Comparison of ENCODE assay signal across 23 mouse cellular contexts in the genomic region with DNA sequence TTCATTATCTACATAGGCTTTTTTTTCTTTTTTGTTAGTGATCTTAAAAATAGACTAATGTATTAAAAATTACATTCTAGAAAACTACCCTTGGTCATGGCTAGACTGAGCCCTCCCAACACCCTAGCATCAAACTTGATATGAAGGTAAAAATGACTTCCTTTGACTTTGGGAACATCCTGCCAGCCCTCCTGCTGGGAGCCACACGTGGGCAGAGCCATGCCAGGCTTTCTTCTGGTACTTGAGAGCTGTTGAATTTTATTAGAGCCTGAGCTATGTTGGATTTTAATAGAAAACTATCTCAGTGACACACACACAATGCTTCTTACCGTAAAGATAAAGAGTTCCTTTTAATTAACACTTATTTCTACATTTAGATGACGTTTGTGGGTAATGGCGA. TPM values are rescaled to one million over a fixed set of nuclear protein-coding genes. Genes with fewer than 3 reads are reported as not detected.
A peak's percentile ranks its signal among the peaks of the same experiment; 100 is the strongest.
DNase-seq lines count a peak whose midpoint lies in the region; ATAC-seq and TF ChIP-seq lines count a peak whose summit lies in the region.
"Had no signal": no experiment of that assay in that cellular context is flagged by ENCODE, and none has a peak within 500 bp of the region (broad histone marks: within the 10 kb centered on the region; RNA-seq: fewer than 3 reads in every experiment).

No protein-coding gene starts in this region.

- no peaks in the 10 kb centered on the region for H3K27me3 ChIP-seq in intestine, postnatal 0 days (replicated peaks; ENCODE audit: control insufficient read depth, insufficient read depth, low read length)
- H3K27me3 ChIP-seq in midbrain, embryonic 15.5 days (replicated peaks): no peaks in the 10 kb centered on the region
- H3K27me3 ChIP-seq in limb, embryonic 10.5 days (ENCODE audit: low read depth, poor library complexity, severe bottlenecking): no peaks in the 10 kb centered on the region
- H3K27me3 ChIP-seq: embryonic facial prominence, embryonic 15.5 days; heart, embryonic 15.5 days; hindbrain, embryonic 13.5 days had no signal

- no peaks in the 10 kb centered on the region for H3K4me1 ChIP-seq in intestine, postnatal 0 days (replicated peaks; ENCODE audit: control insufficient read depth, insufficient read depth, low read length)
- H3K4me1 ChIP-seq in midbrain, embryonic 15.5 days: 0 out of 2 replicates have a peak, but pooled peaks cover 2% of the 10 kb centered on the region
- H3K4me1 ChIP-seq in limb, embryonic 10.5 days: no peaks in the 10 kb centered on the region
- H3K4me1 ChIP-seq: embryonic facial prominence, embryonic 15.5 days had no signal

- WGBS in intestine, postnatal 0 days: 88% methylated on average over 4 of the region's 4 CpGs
- WGBS in midbrain, embryonic 15.5 days: 69% methylated on average over 4 of the region's 4 CpGs
- WGBS in limb, embryonic 10.5 days: 88% methylated on average over 4 of the region's 4 CpGs

- no peak overlapping the region for H3K4me2 ChIP-seq in intestine, postnatal 0 days (replicated peaks; ENCODE audit: low read depth)
- no peak overlapping the region for H3K4me2 ChIP-seq in midbrain, embryonic 15.5 days
- H3K4me2 ChIP-seq: embryonic facial prominence, embryonic 15.5 days; heart, embryonic 11.5 days; heart, embryonic 15.5 days; hindbrain, embryonic 13.5 days had no signal

- H3K36me3 ChIP-seq in intestine, postnatal 0 days (ENCODE audit: control insufficient read depth, insufficient read depth): peaks cover 11% of the 10 kb centered on the region
- 0 out of 2 replicates have a peak, but pooled peaks cover 13% of the 10 kb centered on the region for H3K36me3 ChIP-seq in midbrain, embryonic 15.5 days (replicated peaks)
- peaks cover 38% of the 10 kb centered on the region for H3K36me3 ChIP-seq in limb, embryonic 10.5 days

- no peak overlapping the region for H3K9ac ChIP-seq in intestine, postnatal 0 days (ENCODE audit: low read depth, low read length)
- H3K9ac ChIP-seq in midbrain, embryonic 15.5 days: no peak overlapping the region
- H3K9ac ChIP-seq: embryonic facial prominence, embryonic 15.5 days; heart, embryonic 15.5 days; hindbrain, embryonic 13.5 days had no signal

- no peak for TF ChIP-seq CTCF in intestine, postnatal 0 days (IDR thresholded peaks at IDR 0.05; ENCODE audit: low read depth)

- DNase-seq in cerebellum, adult 11-12 months: peak; percentile 34
- DNase-seq in brain, adult 2 months (ENCODE audit: low read depth, low spot score): peak; percentile 47
- DNase-seq in cerebellum, adult 9-10 months: peak; percentile 62
- peak; percentile 69 to 79 for DNase-seq in cerebellum, postnatal 25 days
- DNase-seq in limb, embryonic 10.5 days (ENCODE audit: low spot score): no peak
- DNase-seq: adrenal gland, adult 2 months; adrenal gland, postnatal 25 days; embryo, embryonic 11 days; gastrocnemius, postnatal 36 days; heart, adult 18-20 months; heart, postnatal 14 days; kidney, adult 18-20 months had no signal

- ATAC-seq in cerebellum, adult (ENCODE audit: insufficient number of reproducible peaks, low FRiP score, low TSS enrichment): no peak
- no peak for ATAC-seq in intestine, postnatal 0 days
- no peak for ATAC-seq in midbrain, embryonic 15.5 days (replicated peaks)
- ATAC-seq: forebrain, embryonic 14.5 days; hindbrain, postnatal 0 days had no signal

- no peaks in the 10 kb centered on the region for H3K9me3 ChIP-seq in intestine, postnatal 0 days (ENCODE audit: control insufficient read depth)
- no peaks in the 10 kb centered on the region for H3K9me3 ChIP-seq in midbrain, embryonic 15.5 days
- no peaks in the 10 kb centered on the region for H3K9me3 ChIP-seq in limb, embryonic 10.5 days (replicated peaks)
- H3K9me3 ChIP-seq: embryonic facial prominence, embryonic 15.5 days; forebrain, embryonic 10.5 days; heart, embryonic 15.5 days; hindbrain, embryonic 13.5 days had no signal

- no peak overlapping the region for H3K27ac ChIP-seq in intestine, postnatal 0 days (ENCODE audit: low read depth, low read length)
- no peak overlapping the region for H3K27ac ChIP-seq in midbrain, embryonic 15.5 days
- no peak overlapping the region for H3K27ac ChIP-seq in limb, embryonic 10.5 days
- H3K27ac ChIP-seq: embryonic facial prominence, embryonic 15.5 days; forebrain, embryonic 10.5 days; heart, embryonic 15.5 days; hindbrain, embryonic 13.5 days; hindbrain, postnatal 0 days had no signal

- no peak overlapping the region for H3K4me3 ChIP-seq in intestine, postnatal 0 days (ENCODE audit: low read depth, low read length)
- H3K4me3 ChIP-seq in midbrain, embryonic 15.5 days: no peak overlapping the region
- no peak overlapping the region for H3K4me3 ChIP-seq in limb, embryonic 10.5 days
- H3K4me3 ChIP-seq: embryonic facial prominence, embryonic 15.5 days; erythroblast, embryonic 14.5 days; forebrain, embryonic 10.5 days; heart, embryonic 15.5 days; hindbrain, embryonic 13.5 days had no signal

RNA-seq across cellular contexts. Expression of a gene that starts 23.4 kb away (rescaled TPM):
- polyA plus RNA-seq in intestine, postnatal 0 days (2015; fragmentation: Nextera tagmentation; extraction: Ambion mirVana): 0.26 and 0.41 TPM in 2 replicates
- 1.1 and 1.7 TPM in 2 replicates for polyA plus RNA-seq in midbrain, embryonic 15.5 days (2015; fragmentation: Nextera tagmentation; extraction: Ambion mirVana)
- polyA plus RNA-seq in limb, embryonic 10.5 days (2016; fragmentation: Nextera tagmentation; extraction: Ambion mirVana): 2.3 TPM in 2 replicates
- polyA plus RNA-seq: erythroblast, embryonic 14.5 days had no signal

RNA-seq across cellular contexts. Expression of a gene that starts 34.3 kb away (rescaled TPM):
- polyA plus RNA-seq in intestine, postnatal 0 days (2015; fragmentation: Nextera tagmentation; extraction: Ambion mirVana): 7.9 and 9.7 TPM in 2 replicates
- 28.4 and 28.9 TPM in 2 replicates for polyA plus RNA-seq in midbrain, embryonic 15.5 days (2015; fragmentation: Nextera tagmentation; extraction: Ambion mirVana)
- polyA plus RNA-seq in limb, embryonic 10.5 days (2016; fragmentation: Nextera tagmentation; extraction: Ambion mirVana): 18.0 and 21.5 TPM in 2 replicates
